Mouse (Mus musculus) liver, postnatal 0 days (tissue): ENCODE results near the gene Dnaja3. TPM values are rescaled to one million over a fixed set of nuclear protein-coding genes. Genes with fewer than 3 reads are reported as not detected.

Source experiments
- ATAC-seq: fragments of 200-750 bp; cut with Nextera tagmentation; 2 replicates; pipeline ENCODE4 v1.8.0; 2017; ENCODE audit warnings: mild to moderate bottlenecking, moderate library complexity
- DNase-seq: peaks from one replicate; pipeline ENCODE4 v3.0.0-alpha.2; 2016
- H3K27ac ChIP-seq: fragments of 300-500 bp; sonication (generic); 2 replicates; pipeline ENCODE4 v1.5.1; 2014; ENCODE audit warnings: antibody characterized with exemption, moderate library complexity, mild to moderate bottlenecking, low read depth
- H3K27me3 ChIP-seq: fragments of 300-500 bp; sonication (generic); 2 replicates; pipeline ENCODE4 v1.6.1; 2014; ENCODE audit warnings: low read length, control low read depth, mixed read lengths; ENCODE audit not compliant: insufficient read depth
- H3K36me3 ChIP-seq: fragments of 300-500 bp; sonication (generic); replicated peaks from 2 replicates; pipeline ENCODE4 v1.6.1; 2014; ENCODE audit warnings: mild to moderate bottlenecking, control low read depth, low read length, moderate library complexity, mixed read lengths; ENCODE audit not compliant: insufficient read depth
- H3K4me1 ChIP-seq: fragments of 300-500 bp; sonication (generic); 2 replicates; pipeline ENCODE4 v1.6.1; 2014; ENCODE audit warnings: antibody characterized with exemption, mild to moderate bottlenecking, control low read depth; ENCODE audit not compliant: insufficient read depth
- H3K4me2 ChIP-seq: fragments of 300-500 bp; sonication (generic); 2 replicates; pipeline ENCODE4 v1.6.1; 2014; ENCODE audit warnings: low read depth, mild to moderate bottlenecking, low read length, moderate library complexity, mixed read lengths
- H3K4me3 ChIP-seq: fragments of 300-500 bp; sonication (generic); 2 replicates; pipeline ENCODE4 v1.5.1; 2014; ENCODE audit warnings: low read depth, low read length
- H3K9ac ChIP-seq: fragments of 300-500 bp; sonication (generic); replicated peaks from 2 replicates; pipeline ENCODE4 v1.6.1; 2014; ENCODE audit warnings: mild to moderate bottlenecking, moderate library complexity
- H3K9me3 ChIP-seq: fragments of 300-500 bp; sonication (generic); 2 replicates; pipeline ENCODE4 v1.6.1; 2016; ENCODE audit warnings: mild to moderate bottlenecking, control low read depth, low read length, mixed read lengths
- CTCF ChIP-seq: sonication (generic); IDR thresholded peaks from 2 replicates; pipeline ENCODE4 v1.5.1; 2016; ENCODE audit warnings: antibody characterized with exemption, low read depth
- EP300 ChIP-seq: IDR thresholded peaks from 2 replicates; pipeline ENCODE4 v1.6.1; 2016; ENCODE audit warnings: antibody characterized with exemption, low read depth, mild to moderate bottlenecking
- WGBS: fragments of 180-500 bp; shearing (Covaris S2); extraction: QIAGEN DNeasy Blood & Tissue Kit; methylation state at CpG from one replicate; pipeline ENCODE4 v1.1.7; 2014; ENCODE audit not compliant: insufficient replicate concordance; 5-methylcytosine and 5-hydroxymethylcytosine counted together
- polyA plus RNA-seq: library from polyadenylated mRNA; unstranded; fragments of >200 nt; fragmentation: Nextera tagmentation; extraction: Ambion mirVana; gene quantifications from 2 replicates; pipeline ENCODE4 v1.2.1, GENCODE M21; 2015

Dnaja3 gene
- polyA plus RNA-seq, 1 experiment from 2014 or later = 70.5 TPM

- Histone ChIP-seq H3K4me2 (peak overlapping the region; percentile 55), H3K36me3 (no peaks in the 10 kb centered on the region), H3K4me3 (no peak overlapping the region), H3K9me3 (no peaks in the 10 kb centered on the region), H3K4me1 (peaks cover 32% of the 10 kb centered on the region), H3K27me3 (no peaks in the 10 kb centered on the region), H3K9ac (0 out of 2 replicates have a peak overlapping the region, but pooled peaks have one; percentile 35), H3K27ac (peak overlapping the region; percentile 88)
- WGBS = 45% methylated on average over 7 of the region's 7 CpGs
- TF ChIP-seq EP300 (no peak; the same call in 1 of the 2 replicates), CTCF (no peak)
- ATAC-seq (peak; percentile 15; the same call in 1 of the 2 replicates), DNase-seq (no peak)
Measured at GRCm38 (mm10) chr16:4722128-4722914, 82.5 kb downstream of the Dnaja3 start.

- ATAC-seq (no peak), DNase-seq (no peak)
- 32% methylated on average over 3 of the region's 3 CpGs for WGBS
- no peak for TF ChIP-seq EP300
- no peak for TF ChIP-seq CTCF
- no peaks in the 10 kb centered on the region for H3K36me3 ChIP-seq
- H3K9me3 ChIP-seq = no peaks in the 10 kb centered on the region
- peak overlapping the region; percentile 55; the same call in 1 of the 2 replicates for H3K4me2 ChIP-seq
- no peak overlapping the region for H3K4me3 ChIP-seq
- H3K4me1 ChIP-seq = peaks cover 36% of the 10 kb centered on the region
- no peak overlapping the region for H3K9ac ChIP-seq
- no peaks in the 10 kb centered on the region for H3K27me3 ChIP-seq
- peak overlapping the region; percentile 88 for H3K27ac ChIP-seq
Measured at GRCm38 (mm10) chr16:4722915-4723209, 83.1 kb downstream of the Dnaja3 start.

- TF ChIP-seq EP300 (no peak), CTCF (no peak)
- ATAC-seq (no peak), DNase-seq (no peak)
- H3K9ac ChIP-seq = no peak overlapping the region
- H3K4me2 ChIP-seq = no peak overlapping the region
- peaks cover 44% of the 10 kb centered on the region for H3K4me1 ChIP-seq
- no peaks in the 10 kb centered on the region for H3K27me3 ChIP-seq
- H3K36me3 ChIP-seq = no peaks in the 10 kb centered on the region; the same call in 1 of the 2 replicates
- H3K4me3 ChIP-seq = no peak overlapping the region
- 80% methylated on average over 4 of the region's 4 CpGs for WGBS
- H3K9me3 ChIP-seq = no peaks in the 10 kb centered on the region
- H3K27ac ChIP-seq = no peak overlapping the region
Measured at GRCm38 (mm10) chr16:4725266-4725665, 85.5 kb downstream of the Dnaja3 start.

- DNase-seq (peak; percentile 97), ATAC-seq (peak; percentile 93)
Measured at GRCm38 (mm10) chr16:4725780-4726527, 86.2 kb downstream of the Dnaja3 start, which contains the start of gene Hmox2. Gene Hmox2 (plus strand): TSS chr16:4726361.

GRCm38 (mm10) chr16:4726528-4727128 lies 86.8 kb downstream of the Dnaja3 start:
- H3K27ac ChIP-seq = peak overlapping the region; percentile 89
- peak overlapping the region; percentile 92 for H3K4me3 ChIP-seq
- ATAC-seq (peak; percentile 72), DNase-seq (no peak)
- no peaks in the 10 kb centered on the region for H3K27me3 ChIP-seq
- WGBS = under 1% methylated on average over 37 of the region's 40 CpGs
- peak overlapping the region; percentile 96 for H3K9ac ChIP-seq
- peaks cover 53% of the 10 kb centered on the region for H3K4me1 ChIP-seq
- H3K4me2 ChIP-seq = peak overlapping the region; percentile 90
- H3K9me3 ChIP-seq = no peaks in the 10 kb centered on the region
- no peak for TF ChIP-seq CTCF
- no peak for TF ChIP-seq EP300
- no peaks in the 10 kb centered on the region; the same call in 1 of the 2 replicates for H3K36me3 ChIP-seq

More at GRCm38 (mm10) chr16:4725780-4726527, 86.2 kb downstream of the Dnaja3 start, which contains the start of gene Hmox2:
- no peaks in the 10 kb centered on the region for H3K9me3 ChIP-seq
- 4% methylated on average over 35 of the region's 35 CpGs for WGBS
- H3K4me2 ChIP-seq = peak within 1 kb of the TSS; percentile 90
- peaks cover 50% of the 10 kb centered on the region for H3K4me1 ChIP-seq
- TF ChIP-seq EP300 (no peak), CTCF (no peak; the same call in 1 of the 2 replicates)
- no peaks in the 10 kb centered on the region; the same call in 1 of the 2 replicates for H3K36me3 ChIP-seq
- H3K27ac ChIP-seq = peak within 1 kb of the TSS; percentile 89
- peak within 1 kb of the TSS; percentile 96 for H3K9ac ChIP-seq
- peak within 1 kb of the TSS; percentile 92 for H3K4me3 ChIP-seq
- no peaks in the 10 kb centered on the region for H3K27me3 ChIP-seq

- H3K4me2 ChIP-seq = peak overlapping the region; percentile 90
- H3K4me1 ChIP-seq = peaks cover 46% of the 10 kb centered on the region
- no peaks in the 10 kb centered on the region for H3K27me3 ChIP-seq
- TF ChIP-seq EP300 (no peak), CTCF (no peak)
- ATAC-seq (no peak), DNase-seq (no peak)
- H3K27ac ChIP-seq = no peak overlapping the region
- no peaks in the 10 kb centered on the region for H3K9me3 ChIP-seq
- no peaks in the 10 kb centered on the region; the same call in 1 of the 2 replicates for H3K36me3 ChIP-seq
- WGBS = 86% methylated on average over 1 of the region's 1 CpGs
- H3K9ac ChIP-seq = peak overlapping the region; percentile 96; the same call in 1 of the 2 replicates
- peak overlapping the region; percentile 92 for H3K4me3 ChIP-seq
Measured at GRCm38 (mm10) chr16:4727526-4727925, 87.7 kb downstream of the Dnaja3 start.
